Mouse (Mus musculus) adrenal gland (tissue): ENCODE measurements around the gene Actn4.

Experiments used
- intact Hi-C: fragments of 180-260 bp; cut with DNase I; formaldehyde crosslinking; loops from one replicate; pipeline ENCODE4 v1.15.1; 2025

Gene Actn4

GRCm38 (mm10) chr7:28930320-28931031 is 31.7 kb downstream of the Actn4 start:
- intact Hi-C loops, result no loop called here

DNA sequence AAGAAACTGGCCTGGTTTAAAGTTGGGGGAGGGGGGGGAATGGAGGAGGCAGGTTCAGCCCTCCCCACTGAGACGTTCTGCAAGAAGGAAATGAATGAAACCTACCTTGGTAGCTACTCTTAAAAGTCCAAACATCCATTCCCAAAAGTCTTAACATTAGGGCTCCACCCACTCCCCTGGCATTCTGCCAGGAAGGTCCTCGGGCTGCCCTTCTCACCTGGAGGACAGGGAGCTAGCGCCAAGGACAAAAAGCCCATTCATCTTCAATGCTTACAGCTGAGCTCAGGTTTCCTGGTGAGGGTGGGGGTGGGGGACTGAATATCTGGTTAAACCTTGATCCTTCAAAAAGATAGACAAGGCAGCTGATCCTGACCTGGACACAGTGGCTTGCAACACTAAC is 32.8 kb downstream of the Actn4 start:
- intact Hi-C loops, result no loop called here

GRCm38 (mm10) chr7:28926172-28926571 is 36.0 kb downstream of the Actn4 start:
- intact Hi-C loops, result no loop called here

DNA sequence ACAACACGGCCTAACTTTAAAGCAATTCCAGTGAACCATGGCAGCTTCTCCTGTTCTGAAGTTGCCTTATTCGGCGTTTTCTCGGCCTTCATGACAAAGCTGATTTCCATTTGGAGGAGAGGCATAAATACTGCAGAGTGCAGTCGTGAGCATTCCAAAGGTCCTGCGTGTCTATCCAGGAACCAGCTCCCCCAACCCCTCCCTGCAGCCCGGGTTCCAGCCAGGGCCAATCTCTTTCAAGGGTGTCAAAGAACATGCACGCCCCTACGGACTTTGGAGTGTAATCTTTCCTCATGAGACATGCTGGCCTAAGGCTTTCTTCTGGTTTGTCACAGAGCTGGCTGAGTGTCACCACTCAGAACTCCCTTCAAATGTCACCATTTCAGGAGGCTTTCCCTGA is 36.8 kb downstream of the Actn4 start:
- intact Hi-C loops, result no loop called here

DNA sequence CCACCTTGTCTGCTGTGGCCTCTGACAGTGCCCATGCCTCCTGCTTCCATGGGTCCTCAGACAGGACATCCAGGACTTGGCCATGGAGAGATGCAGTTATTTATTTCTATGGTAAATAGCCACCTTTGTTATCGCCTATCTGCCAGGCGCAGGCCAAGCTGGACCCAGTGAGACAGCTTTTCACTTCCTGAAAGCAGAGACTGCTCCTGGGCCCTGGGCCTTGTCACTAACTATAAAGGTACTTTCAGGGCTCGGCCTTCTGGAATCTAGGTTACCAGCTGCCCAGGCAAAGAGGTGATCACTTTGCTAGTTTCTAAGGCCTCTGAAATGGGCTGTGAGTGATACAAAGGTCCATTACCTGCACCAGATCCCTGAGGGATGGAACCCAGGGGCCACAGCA is 37.3 kb downstream of the Actn4 start:
- intact Hi-C loops, result loop anchor here (5.0 kb wide), 1 partner anchor 32 kb away; no protein-coding TSS in a partner anchor

DNA sequence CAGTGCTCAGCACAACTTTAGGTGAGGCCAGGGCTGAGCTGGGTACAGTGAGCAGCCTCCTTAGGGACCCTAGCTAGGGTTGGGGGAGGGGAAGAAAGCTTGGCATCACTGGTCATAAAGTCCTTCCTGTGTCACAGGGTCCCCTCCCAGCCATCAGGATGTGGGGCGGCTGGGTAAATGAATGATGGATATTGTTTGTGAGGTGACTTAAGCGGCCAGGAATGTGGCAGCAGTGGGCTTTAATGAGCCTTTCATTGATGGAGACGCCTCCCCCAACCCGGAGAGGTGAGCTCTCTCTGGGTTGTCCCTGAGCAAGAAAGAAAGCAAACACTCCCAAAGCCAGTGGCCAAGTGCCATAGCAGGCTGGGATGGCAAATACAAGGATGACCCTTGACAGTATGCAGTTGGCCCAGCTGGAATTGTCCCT is 38.3 kb downstream of the Actn4 start:
- intact Hi-C loops, result loop anchor here (5.0 kb wide), 1 partner anchor 33 kb away; no protein-coding TSS in a partner anchor

DNA sequence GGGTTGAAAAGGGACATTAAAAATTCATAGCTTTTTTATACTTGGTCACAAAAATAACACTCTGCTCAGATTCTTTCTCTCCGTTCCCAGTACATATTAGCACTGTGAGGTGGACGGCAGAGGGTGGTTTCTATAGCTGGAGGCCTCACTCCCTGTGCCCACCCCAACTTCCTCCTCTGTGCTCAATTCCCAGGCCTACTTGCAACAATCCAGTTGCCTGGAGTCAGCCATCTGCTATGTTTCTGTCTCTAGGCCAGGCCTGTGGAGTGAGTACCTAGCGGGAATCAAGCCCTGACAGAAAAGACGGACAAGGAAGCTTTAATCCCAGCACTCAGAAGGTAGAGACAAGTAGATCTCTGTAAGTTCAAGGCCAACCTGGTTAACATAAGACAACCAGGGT is 39.5 kb downstream of the Actn4 start:
- intact Hi-C loops, result loop anchor here (5.0 kb wide), 1 partner anchor 35 kb away; no protein-coding TSS in a partner anchor

DNA sequence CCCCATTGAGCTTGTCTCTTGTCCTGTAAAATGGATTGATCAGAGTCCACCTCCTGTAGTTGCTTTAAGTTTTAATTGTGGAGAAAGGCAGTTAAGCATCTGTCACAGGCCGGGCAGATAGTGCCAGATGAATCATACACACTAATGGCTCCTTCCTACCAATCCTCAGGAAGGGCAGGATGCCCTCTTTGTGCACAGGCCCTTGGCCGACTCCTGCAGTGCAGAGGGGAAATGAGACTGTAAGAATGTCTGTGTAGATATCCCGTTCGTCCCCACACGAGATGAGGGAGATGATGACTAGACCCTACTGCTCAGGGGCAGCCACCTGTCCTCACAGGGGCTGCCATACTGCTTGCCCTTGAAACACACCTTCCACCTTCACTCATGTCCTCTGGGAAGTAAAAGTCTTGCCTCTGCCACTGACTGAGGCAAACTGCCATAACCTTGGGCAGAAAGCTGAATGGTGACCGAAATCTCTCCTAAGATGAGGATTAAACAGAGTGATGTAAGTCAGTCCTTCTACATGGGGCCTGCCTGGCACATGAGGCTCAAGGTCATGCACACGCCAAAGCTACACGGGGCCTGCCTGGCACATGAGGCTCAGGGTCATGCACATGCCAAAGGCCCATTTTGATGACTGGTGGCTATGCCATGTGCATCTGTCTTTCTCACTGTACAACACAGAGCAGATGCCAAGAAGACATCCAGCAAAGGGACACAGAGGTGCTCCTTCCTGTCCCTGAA is 40.2 kb downstream of the Actn4 start:
- intact Hi-C loops, result loop anchor here (5.0 kb wide), 1 partner anchor 35 kb away; no protein-coding TSS in a partner anchor

GRCm38 (mm10) chr7:28921178-28921577 is 41.0 kb downstream of the Actn4 start:
- intact Hi-C loops, result loop anchor here (5.0 kb wide), 1 partner anchor 36 kb away; no protein-coding TSS in a partner anchor

- intact Hi-C loops, result loop anchor here (5.0 kb wide), 1 partner anchor 37 kb away; no protein-coding TSS in a partner anchor
Measured at GRCm38 (mm10) chr7:28919815-28920214, 42.3 kb downstream of the Actn4 start.

GRCm38 (mm10) chr7:28918540-28918939 is 43.6 kb downstream of the Actn4 start:
- intact Hi-C loops, result no loop called here

DNA sequence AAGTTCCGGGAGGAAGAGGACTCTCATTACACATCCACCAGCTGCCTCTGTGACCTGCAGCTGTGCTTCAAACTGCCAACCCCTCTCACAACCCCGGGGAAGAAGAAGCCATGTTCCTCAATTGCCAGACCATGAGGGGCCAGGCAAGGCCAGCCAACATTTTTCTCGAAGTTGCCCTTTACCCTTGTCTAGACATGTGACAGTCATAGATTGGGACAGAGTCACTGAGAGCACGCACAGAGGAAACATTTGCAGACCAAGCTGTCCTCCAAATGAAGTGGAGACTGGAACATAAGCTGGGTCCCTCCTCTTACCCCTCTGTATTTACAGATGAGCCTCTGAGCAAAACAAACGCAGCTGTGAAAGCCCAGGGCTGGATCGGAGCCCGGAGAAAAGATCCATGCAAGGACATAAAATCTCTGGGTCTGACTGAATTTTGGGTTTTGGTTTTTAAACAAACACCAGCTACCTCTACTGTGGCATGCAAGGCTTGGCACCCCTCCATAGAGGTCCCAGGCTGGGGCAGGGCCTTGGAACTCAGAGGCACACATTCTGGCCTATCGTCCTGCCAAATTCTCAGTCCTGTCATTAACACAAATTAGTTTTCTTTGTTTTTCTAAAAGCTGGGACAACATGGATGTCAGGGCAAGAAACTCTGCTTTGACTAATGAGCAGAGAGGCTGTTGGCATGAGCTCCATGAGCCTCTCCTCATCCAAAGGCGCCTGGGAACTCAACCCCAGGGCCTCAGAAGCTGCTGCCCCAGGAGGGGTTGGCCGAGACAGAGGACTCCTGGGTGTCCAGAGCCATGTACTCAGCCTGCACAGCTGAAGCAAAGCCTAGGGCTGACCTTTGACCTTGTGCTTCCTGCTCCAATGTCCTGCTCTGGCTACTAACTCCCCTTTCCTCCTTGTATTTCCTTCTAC is 44.4 kb downstream of the Actn4 start:
- intact Hi-C loops, result no loop called here

DNA sequence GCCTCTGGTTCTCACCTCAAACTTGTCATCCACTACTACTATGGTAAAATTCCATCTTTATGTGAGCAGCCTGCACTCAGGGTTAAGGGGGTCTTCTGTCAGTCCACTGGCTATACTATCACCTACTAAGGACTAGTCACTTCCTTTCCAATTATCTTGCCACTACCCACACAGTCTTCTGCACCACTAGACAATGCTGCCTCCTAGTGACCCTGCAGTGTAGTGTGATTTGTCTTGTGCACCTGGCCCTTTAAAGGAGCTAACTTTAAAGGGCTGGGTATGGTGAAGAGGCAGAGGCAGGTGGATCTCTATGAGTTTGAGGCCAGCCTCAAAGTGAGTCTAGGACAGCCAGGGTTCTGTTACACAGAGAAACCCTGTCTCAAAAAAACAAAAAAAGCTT is 45.6 kb downstream of the Actn4 start:
- intact Hi-C loops, result no loop called here

DNA sequence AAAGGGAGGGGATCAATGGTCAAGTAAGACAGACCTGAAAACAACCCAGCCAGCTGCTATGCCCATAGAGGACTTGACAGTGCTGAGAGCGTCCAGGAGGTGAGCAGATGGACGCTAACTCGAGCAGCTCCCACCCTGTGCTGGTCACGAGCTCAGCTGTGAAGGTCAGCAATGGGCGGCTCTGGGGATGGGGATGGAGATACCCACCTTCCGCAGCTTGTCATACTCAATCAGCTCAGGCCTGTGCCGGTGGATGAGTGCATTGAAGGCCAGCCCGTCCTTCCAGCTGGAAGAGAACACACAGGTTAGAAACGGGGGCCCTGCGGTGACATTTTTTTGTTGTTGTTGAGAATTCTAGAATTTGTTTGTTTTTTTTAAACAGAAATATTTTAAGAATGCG is 49.0 kb downstream of the Actn4 start:
- intact Hi-C loops, result no loop called here

- intact Hi-C loops, result no loop called here
Measured at GRCm38 (mm10) chr7:28911632-28912031, 50.5 kb downstream of the Actn4 start.

GRCm38 (mm10) chr7:28907195-28907594 is 54.9 kb downstream of the Actn4 start:
- intact Hi-C loops, result loop anchor here (10.0 kb wide), 1 partner anchor 128 kb away; no protein-coding TSS in a partner anchor

- intact Hi-C loops, result loop anchor here (10.0 kb wide), 1 partner anchor 131 kb away; no protein-coding TSS in a partner anchor
Measured at GRCm38 (mm10) chr7:28903778-28904177, 58.4 kb downstream of the Actn4 start.

DNA sequence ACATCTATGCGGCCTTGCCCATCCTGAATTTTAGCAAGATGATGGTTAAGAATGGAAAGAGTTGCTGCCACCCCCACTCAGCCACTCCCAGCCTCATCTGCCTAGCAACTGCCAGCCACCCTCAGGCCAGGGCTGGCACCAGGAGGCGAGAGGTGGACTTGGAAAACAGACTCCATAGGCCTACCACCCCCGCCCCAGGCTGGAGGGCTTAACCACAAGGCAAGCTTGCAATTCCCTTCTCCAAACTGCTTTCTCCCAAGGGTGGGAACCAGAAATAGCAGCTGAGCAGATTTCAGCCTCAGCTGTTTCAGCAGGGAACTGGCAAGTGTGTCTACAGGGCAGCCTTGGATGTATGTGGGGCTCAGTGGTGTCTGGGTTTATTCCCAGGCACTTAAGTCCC is 59.3 kb downstream of the Actn4 start:
- intact Hi-C loops, result loop anchor here (10.0 kb wide), 1 partner anchor 132 kb away; no protein-coding TSS in a partner anchor

- intact Hi-C loops, result loop anchor here (10.0 kb wide), 1 partner anchor 133 kb away; no protein-coding TSS in a partner anchor
Measured at GRCm38 (mm10) chr7:28902180-28902579, 60.0 kb downstream of the Actn4 start.

GRCm38 (mm10) chr7:28901311-28902125 is 60.6 kb downstream of the Actn4 start:
- intact Hi-C loops, result loop anchor here (10.0 kb wide), 1 partner anchor 133 kb away; no protein-coding TSS in a partner anchor
